Mouse (Mus musculus): ENCODE results near the gene Gtsf1l.

GRCm38 (mm10) chr2:163095784-163096183, 8.1 kb upstream of the Gtsf1l start:
- TF ChIP-seq CTCF (IDR thresholded peaks at IDR 0.05; ENCODE audit: low read depth) (no peak), EP300 (IDR thresholded peaks at IDR 0.05; ENCODE audit: low read depth) (no peak)
